Mouse (Mus musculus) kidney, adult 2 months (tissue): ENCODE measurements at regions not wholly inside any gene's neighbourhood (a gene's known extent, or its start where the extent isn't known, plus 50 kb on each side); places are given as distances from the start of the nearest gene placed in this dataset.

Experiments used
- DNase-seq: peaks from one replicate; pipeline ENCODE4 v3.0.0; 2021
- H3K27ac ChIP-seq: fragments of 200-500 bp; 2 replicates; pipeline ENCODE4 v1.5.1; 2012; ENCODE audit warnings: low read depth, low read length, control low read depth, inconsistent platforms; ENCODE audit not compliant: insufficient read depth
- H3K27me3 ChIP-seq: fragments of 200-500 bp; replicated peaks from 2 replicates; pipeline ENCODE4 v1.6.1; 2012; ENCODE audit warnings: mild to moderate bottlenecking, moderate library complexity, low read length, inconsistent platforms; ENCODE audit not compliant: control insufficient read depth, insufficient read depth
- H3K36me3 ChIP-seq: fragments of 200-500 bp; 2 replicates; pipeline ENCODE4 v1.6.1; 2012; ENCODE audit warnings: mild to moderate bottlenecking, moderate library complexity, low read length, inconsistent platforms; ENCODE audit not compliant: control insufficient read depth, insufficient read depth
- H3K4me1 ChIP-seq: fragments of 200-500 bp; 2 replicates; pipeline ENCODE4 v1.6.1; 2011; ENCODE audit warnings: low read length; ENCODE audit not compliant: control insufficient read depth, insufficient read depth
- H3K4me3 ChIP-seq: fragments of 200-500 bp; 2 replicates; pipeline ENCODE4 v1.5.1; 2011; ENCODE audit warnings: mild to moderate bottlenecking, low read depth, low read length, control low read depth; ENCODE audit not compliant: insufficient read depth
- CTCF ChIP-seq: fragments of 200-500 bp; conservative IDR thresholded peaks from 2 replicates; pipeline ENCODE4 v1.5.1; 2011; ENCODE audit warnings: low read depth, mild to moderate bottlenecking, control low read depth, low read length, moderate library complexity, mixed read lengths; ENCODE audit not compliant: insufficient read depth, insufficient read length
- POLR2A ChIP-seq: fragments of 200-500 bp; IDR thresholded peaks from one replicate; pipeline ENCODE4 v1.6.1; 2011; ENCODE audit warnings: low read depth, low read length, control low read depth
- WGBS: fragments of 180-500 bp; shearing (Covaris S2); methylation state at CpG from one replicate; pipeline ENCODE4 v1.1.7; 2018; 5-methylcytosine and 5-hydroxymethylcytosine counted together

DNA sequence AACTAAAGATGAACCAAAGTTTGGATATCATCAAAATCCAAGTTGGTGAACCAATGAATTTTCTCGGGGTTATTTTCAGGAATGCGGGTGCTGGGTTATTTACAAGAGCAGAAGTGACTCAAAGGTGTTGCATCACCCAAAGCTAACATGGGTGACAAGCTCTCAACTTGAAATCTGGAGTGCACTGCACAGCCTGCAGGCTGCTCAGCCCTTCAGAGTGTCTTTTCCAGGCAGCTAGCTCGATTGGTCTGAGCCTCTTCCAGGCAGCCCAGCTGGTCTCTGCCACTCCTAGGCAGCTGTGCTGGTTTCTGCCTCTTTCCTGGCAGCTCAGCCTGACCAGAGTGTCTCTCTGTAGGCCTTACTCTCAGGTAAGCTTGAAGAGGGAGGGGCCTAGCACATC, 251.9 kb upstream of the Gap43 start:
- no peak for TF ChIP-seq POLR2A
- TF ChIP-seq CTCF: no peak
- no peak overlapping the region for H3K4me3 ChIP-seq
- no peak overlapping the region for H3K27ac ChIP-seq
- H3K27me3 ChIP-seq: no peaks in the 10 kb centered on the region
- H3K4me1 ChIP-seq: no peaks in the 10 kb centered on the region
- H3K36me3 ChIP-seq: no peaks in the 10 kb centered on the region
- DNase-seq: no peak
- 77% methylated on average over 3 of the region's 3 CpGs for WGBS

- Histone ChIP-seq H3K36me3 (no peaks in the 10 kb centered on the region), H3K27me3 (no peaks in the 10 kb centered on the region), H3K4me1 (no peaks in the 10 kb centered on the region), H3K4me3 (no peak overlapping the region), H3K27ac (no peak overlapping the region)
- TF ChIP-seq CTCF (no peak), POLR2A (no peak)
- no peak for DNase-seq
- 83% methylated on average over 5 of the region's 5 CpGs for WGBS
Measured at GRCm38 (mm10) chr16:42591530-42591929, 251.1 kb upstream of the Gap43 start.

DNA sequence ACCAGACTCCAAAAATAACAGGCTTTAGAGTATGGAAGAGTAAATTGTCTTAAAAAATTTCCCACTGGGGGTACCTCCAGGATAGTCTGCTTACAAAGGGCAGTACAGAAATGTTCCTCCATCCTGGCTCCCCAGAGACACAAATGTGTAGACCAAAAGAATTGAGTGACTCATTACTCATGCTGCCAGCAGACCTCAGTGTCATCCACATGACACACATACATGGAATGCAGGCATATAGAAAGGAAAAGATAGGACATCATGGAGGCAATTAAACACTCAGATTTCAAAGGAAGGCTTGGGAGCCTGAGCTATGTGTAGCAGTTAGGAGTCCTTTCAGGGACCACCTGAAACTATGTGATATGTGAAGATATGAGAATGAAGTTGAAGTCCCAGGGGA, 245.7 kb upstream of the Gap43 start:
- H3K36me3 ChIP-seq: no peaks in the 10 kb centered on the region
- H3K4me1 ChIP-seq: no peaks in the 10 kb centered on the region
- H3K27ac ChIP-seq: no peak overlapping the region
- DNase-seq: no peak
- no peaks in the 10 kb centered on the region for H3K27me3 ChIP-seq
- H3K4me3 ChIP-seq: no peak overlapping the region
- TF ChIP-seq POLR2A (no peak), CTCF (no peak)

DNA sequence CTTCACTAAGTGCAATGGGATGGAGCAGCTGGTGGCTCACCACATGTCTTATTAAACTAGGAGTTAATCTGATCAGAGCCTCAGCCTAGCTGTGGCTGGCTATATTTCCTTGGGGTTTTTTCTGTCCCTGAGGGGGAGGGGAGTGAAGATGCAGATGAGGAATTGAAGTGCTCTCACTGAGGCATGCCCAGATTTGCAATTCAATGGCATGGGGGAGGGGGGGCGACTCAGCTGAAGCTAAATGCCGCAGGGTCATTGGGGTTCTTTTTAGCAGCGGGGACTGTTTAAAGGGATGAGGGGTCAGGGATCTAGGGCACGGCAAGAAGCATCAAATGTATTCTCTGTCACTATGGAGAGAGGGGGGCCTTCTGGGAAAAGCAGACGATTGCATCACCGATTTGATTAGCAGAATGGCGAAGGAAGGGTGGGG, 235.1 kb upstream of the Gap43 start:
- TF ChIP-seq CTCF: no peak
- no peak for TF ChIP-seq POLR2A
- WGBS: 13% methylated on average over 7 of the region's 7 CpGs
- no peak overlapping the region for H3K27ac ChIP-seq

DNA sequence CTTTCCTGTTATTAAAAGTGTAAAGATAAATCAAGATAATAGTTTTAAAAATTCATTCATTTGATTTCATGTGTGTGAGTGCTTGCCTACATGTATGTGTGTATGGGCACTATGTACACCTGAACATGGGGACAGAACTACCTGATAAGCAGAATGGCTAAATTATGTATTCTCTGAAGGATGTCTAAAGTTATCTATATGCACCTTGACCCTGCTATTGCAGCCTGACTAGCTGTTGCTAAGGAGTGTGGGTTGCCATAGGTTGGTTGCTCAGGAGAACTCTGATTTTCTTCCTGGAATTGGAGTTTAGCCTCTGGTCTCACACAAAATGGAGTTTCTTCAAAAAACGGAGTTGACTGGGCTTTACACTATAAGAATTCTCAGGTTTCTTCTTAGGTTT, 234.5 kb upstream of the Gap43 start:
- H3K36me3 ChIP-seq: no peaks in the 10 kb centered on the region
- H3K27me3 ChIP-seq: no peaks in the 10 kb centered on the region
- H3K4me1 ChIP-seq: no peaks in the 10 kb centered on the region
- no peak for DNase-seq
- no peak overlapping the region for H3K4me3 ChIP-seq
- no peak overlapping the region for H3K27ac ChIP-seq
- TF ChIP-seq POLR2A: no peak
- no peak for TF ChIP-seq CTCF
- 43% methylated on average over 1 of the region's 1 CpGs for WGBS

More for the DNA sequence above, 235.1 kb upstream of the Gap43 start:
- H3K4me3 ChIP-seq: no peak overlapping the region
- H3K36me3 ChIP-seq: no peaks in the 10 kb centered on the region
- H3K4me1 ChIP-seq: no peaks in the 10 kb centered on the region
- H3K27me3 ChIP-seq: no peaks in the 10 kb centered on the region
- no peak for DNase-seq

- Histone ChIP-seq H3K4me3 (no peak overlapping the region), H3K36me3 (no peaks in the 10 kb centered on the region), H3K4me1 (no peaks in the 10 kb centered on the region), H3K27me3 (no peaks in the 10 kb centered on the region), H3K27ac (no peak overlapping the region)
- no peak for DNase-seq
- WGBS: 81% methylated on average over 6 of the region's 6 CpGs
- TF ChIP-seq POLR2A: no peak
- TF ChIP-seq CTCF: no peak
Measured at GRCm38 (mm10) chr16:42570246-42570996, 230.0 kb upstream of the Gap43 start.

GRCm38 (mm10) chr16:42569335-42569734, 228.9 kb upstream of the Gap43 start:
- Histone ChIP-seq H3K27me3 (no peaks in the 10 kb centered on the region), H3K27ac (no peak overlapping the region), H3K4me3 (no peak overlapping the region), H3K4me1 (no peaks in the 10 kb centered on the region), H3K36me3 (no peaks in the 10 kb centered on the region)
- no peak for DNase-seq
- WGBS: 82% methylated on average over 2 of the region's 2 CpGs
- no peak for TF ChIP-seq POLR2A
- no peak for TF ChIP-seq CTCF
